Mouse (Mus musculus) small intestine, adult 2 months (tissue): Measurements from ENCODE around the gene Stmnd1. TPM values are rescaled to one million over a fixed set of nuclear protein-coding genes. Genes with fewer than 3 reads are reported as not detected.

ENCODE experiments used
- H3K27ac ChIP-seq: fragments of 200-500 bp; 2 replicates; pipeline ENCODE4 v1.5.1; 2012; ENCODE audit warnings: low read depth, low read length, control low read depth, inconsistent platforms; ENCODE audit not compliant: insufficient read depth
- H3K27me3 ChIP-seq: fragments of 200-500 bp; 2 replicates; pipeline ENCODE4 v1.6.1; 2012; ENCODE audit warnings: mild to moderate bottlenecking, moderate library complexity, low read length, inconsistent platforms; ENCODE audit not compliant: control insufficient read depth, insufficient read depth
- H3K36me3 ChIP-seq: fragments of 200-500 bp; 2 replicates; pipeline ENCODE4 v1.6.1; 2012; ENCODE audit warnings: mild to moderate bottlenecking, low read length, control low read depth, inconsistent platforms; ENCODE audit not compliant: control insufficient read depth, insufficient read depth
- H3K4me1 ChIP-seq: fragments of 200-500 bp; 2 replicates; pipeline ENCODE4 v1.6.1; 2012; ENCODE audit warnings: low read length, inconsistent platforms, mixed read lengths; ENCODE audit not compliant: control insufficient read depth, insufficient read depth, insufficient read length
- H3K4me3 ChIP-seq: fragments of 200-500 bp; 2 replicates; pipeline ENCODE4 v1.5.1; 2012; ENCODE audit warnings: low read depth, mild to moderate bottlenecking, control low read depth, inconsistent platforms, low read length, moderate library complexity
- CTCF ChIP-seq: fragments of 200-500 bp; IDR thresholded peaks from 2 replicates; pipeline ENCODE4 v1.5.1; 2012; ENCODE audit warnings: low read depth, mild to moderate bottlenecking, control low read depth, inconsistent platforms, low read length, moderate library complexity, mixed read lengths; ENCODE audit not compliant: insufficient replicate concordance, insufficient read length; ENCODE audit errors: extremely low read depth
- POLR2A ChIP-seq: fragments of 200-500 bp; IDR thresholded peaks from 2 replicates; pipeline ENCODE4 v1.6.1; 2012; ENCODE audit warnings: low read depth, mild to moderate bottlenecking, control low read depth, inconsistent platforms, low read length, moderate library complexity
- WGBS: fragments of 180-500 bp; shearing (Covaris S2); methylation state at CpG from one replicate; pipeline ENCODE4 v1.1.7; 2018; 5-methylcytosine and 5-hydroxymethylcytosine counted together
- polyA plus RNA-seq: library from polyadenylated mRNA; depleted of rRNA; stranded (reverse); fragments of >200 nt; gene quantifications from 2 replicates; pipeline ENCODE4 v1.2.3, GENCODE M21; 2012

The Stmnd1 gene
- polyA plus RNA-seq, 1 experiment, result not detected

DNA sequence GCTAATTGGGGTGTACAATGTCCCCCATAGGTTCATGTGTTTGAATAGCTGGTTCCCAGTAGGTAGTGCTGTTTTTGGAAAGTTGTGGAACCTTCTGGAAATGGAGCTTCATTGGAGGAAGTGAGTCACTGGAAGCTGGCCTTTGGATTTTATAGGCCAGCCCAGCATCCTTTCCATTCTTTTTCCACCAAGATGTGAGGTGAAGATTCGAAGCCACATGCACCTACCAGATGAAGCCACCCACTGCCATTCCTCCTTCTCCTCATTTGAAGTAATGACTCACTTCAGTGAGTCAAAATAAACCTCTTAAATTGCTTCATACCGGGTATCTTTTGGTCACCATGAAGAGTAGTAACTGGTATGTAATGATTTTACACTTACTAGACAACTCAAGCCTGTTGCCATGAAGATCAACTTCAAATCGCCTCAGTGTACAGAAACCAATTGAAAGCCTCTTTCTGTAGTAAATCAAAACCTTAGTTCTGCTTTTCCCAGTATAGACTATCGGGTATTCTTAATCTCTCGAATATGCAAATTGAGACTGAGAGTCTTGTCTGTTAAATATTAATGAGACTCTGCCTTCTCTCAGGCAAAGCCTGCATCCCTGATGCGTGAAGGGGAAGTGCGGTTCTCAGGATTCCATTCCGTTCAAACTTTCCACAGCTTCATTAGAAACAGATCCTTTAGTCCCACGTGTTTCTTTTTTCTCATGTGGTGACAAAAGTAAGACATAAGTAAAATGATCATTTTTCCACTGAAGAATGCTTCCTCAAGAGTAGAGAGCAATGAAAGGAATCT, 31.9 kb upstream of the Stmnd1 start:
- TF ChIP-seq POLR2A (no peak), CTCF (no peak)
- Histone ChIP-seq H3K4me3 (no peak overlapping the region), H3K27ac (no peak overlapping the region), H3K36me3 (no peaks in the 10 kb centered on the region), H3K27me3 (no peaks in the 10 kb centered on the region), H3K4me1 (no peaks in the 10 kb centered on the region)
- 62% methylated on average over 9 of the region's 9 CpGs for WGBS

DNA sequence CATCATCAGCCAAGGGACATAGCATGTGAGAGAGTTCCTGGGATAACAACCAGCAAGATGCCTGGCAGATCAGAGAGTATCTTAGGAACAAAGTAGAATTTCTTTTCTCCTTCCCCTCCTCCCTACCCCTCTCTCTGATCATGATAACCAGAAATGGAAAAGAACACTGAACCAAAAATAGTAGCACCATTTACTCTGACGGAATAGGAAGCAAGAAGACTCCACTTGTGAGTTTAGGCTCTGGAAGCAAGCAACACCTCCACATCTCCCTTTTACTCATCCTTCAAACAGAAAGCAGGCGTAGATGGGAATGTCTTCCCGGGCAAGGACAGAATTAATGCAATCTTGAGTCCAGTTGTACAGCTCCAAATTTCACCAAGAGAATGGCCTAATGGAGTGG, 19.8 kb upstream of the Stmnd1 start:
- Histone ChIP-seq H3K27ac (no peak overlapping the region), H3K36me3 (no peaks in the 10 kb centered on the region), H3K4me1 (no peaks in the 10 kb centered on the region), H3K27me3 (no peaks in the 10 kb centered on the region), H3K4me3 (no peak overlapping the region)
- no peak for TF ChIP-seq POLR2A
- TF ChIP-seq CTCF, result no peak
- 87% methylated on average over 3 of the region's 3 CpGs for WGBS

DNA sequence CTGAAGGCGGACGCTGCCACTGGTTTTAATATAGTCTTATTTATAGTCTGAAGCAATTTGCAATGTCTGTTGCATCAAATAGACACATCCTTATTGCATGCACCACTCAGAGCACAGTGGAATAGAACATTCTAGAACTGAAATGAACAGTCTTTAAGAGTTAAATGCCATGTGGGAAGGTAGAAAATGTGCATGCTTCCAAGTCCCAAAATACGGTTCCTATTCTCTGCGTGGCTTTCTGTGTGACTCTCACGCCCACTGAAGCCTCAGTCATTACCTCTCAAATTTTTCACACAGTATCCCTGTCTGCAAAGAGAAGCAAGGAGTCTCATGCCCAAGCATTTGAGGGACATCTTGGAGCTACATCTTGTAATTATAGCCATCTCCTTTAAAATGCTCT, 19.4 kb upstream of the Stmnd1 start:
- no peak overlapping the region for H3K4me3 ChIP-seq
- H3K4me1 ChIP-seq, result no peaks in the 10 kb centered on the region
- no peaks in the 10 kb centered on the region for H3K27me3 ChIP-seq
- WGBS, result 92% methylated on average over 5 of the region's 5 CpGs
- H3K36me3 ChIP-seq, result no peaks in the 10 kb centered on the region
- no peak overlapping the region for H3K27ac ChIP-seq
- no peak for TF ChIP-seq CTCF

DNA sequence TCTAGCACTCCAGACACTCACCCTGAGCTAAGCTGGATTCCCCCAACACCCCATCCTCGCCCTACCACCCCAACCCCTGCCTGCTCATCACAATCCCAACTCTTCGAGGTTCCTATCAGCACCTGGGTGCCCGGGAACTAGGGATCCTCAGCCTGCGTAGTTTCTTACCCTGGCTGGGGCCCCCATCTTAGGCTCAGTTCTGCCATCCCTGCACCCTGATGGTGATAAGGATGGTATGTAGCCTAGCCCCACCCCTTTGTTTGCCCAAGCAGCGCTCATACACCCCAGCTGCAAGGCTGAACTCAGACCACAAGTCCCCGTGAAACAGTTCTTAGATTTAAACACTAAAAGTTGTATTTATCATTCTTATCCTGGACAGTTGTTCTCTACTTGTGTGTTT, 17.9 kb upstream of the Stmnd1 start:
- 28% methylated on average over 6 of the region's 6 CpGs for WGBS
- H3K4me1 ChIP-seq, result no peaks in the 10 kb centered on the region
- H3K4me3 ChIP-seq, result no peak overlapping the region
- H3K27ac ChIP-seq, result no peak overlapping the region
- H3K36me3 ChIP-seq, result no peaks in the 10 kb centered on the region
- TF ChIP-seq CTCF (no peak), POLR2A (no peak)
- no peaks in the 10 kb centered on the region for H3K27me3 ChIP-seq

DNA sequence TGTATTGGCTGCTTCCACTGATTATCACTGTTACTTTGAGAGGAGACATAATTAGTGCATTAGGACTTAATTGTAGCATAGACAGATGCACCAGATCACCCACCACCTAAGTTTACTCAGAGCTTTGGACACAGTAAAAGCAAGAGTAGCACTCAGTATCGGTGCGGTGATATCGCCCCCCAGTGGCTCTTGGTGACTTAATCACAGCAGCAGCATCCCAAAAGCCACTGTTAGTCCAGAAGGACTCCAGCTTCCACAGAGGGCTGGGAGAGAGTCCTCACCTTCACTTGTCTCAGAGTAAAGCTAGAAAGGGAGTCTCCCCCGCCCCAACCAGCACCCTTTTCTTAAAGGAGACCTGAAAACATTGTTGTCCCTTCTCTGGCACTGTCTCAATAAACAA, 15.7 kb upstream of the Stmnd1 start:
- TF ChIP-seq CTCF (peak; percentile 59; the same call in 1 of the 2 replicates), POLR2A (no peak)
- WGBS, result 7% methylated on average over 4 of the region's 4 CpGs

DNA sequence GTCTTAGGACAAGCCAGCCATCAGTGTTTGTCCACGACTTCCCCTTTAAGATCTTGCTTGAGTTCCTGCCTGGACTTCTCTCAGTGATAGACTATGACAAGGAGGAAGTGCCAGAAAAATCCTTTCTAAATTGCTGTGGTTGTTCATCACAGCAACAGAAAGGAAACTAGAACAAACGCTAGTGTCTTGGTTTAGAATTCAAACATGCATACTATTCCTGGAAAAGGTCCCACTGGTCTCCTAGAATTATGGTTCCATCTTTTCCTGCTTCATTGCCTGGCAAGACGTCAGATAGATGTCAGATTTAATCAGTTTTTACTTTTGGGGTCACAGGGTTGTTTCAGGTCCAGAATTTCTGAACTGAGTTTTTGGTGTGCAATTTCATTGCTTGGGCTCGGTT, 14.0 kb upstream of the Stmnd1 start:
- Histone ChIP-seq H3K27ac (no peak overlapping the region), H3K27me3 (no peaks in the 10 kb centered on the region), H3K36me3 (no peaks in the 10 kb centered on the region), H3K4me1 (no peaks in the 10 kb centered on the region), H3K4me3 (no peak overlapping the region)
- TF ChIP-seq CTCF (no peak), POLR2A (no peak)
- WGBS, result 47% methylated on average over 4 of the region's 4 CpGs

More for the DNA sequence above, 15.7 kb upstream of the Stmnd1 start:
- no peaks in the 10 kb centered on the region for H3K4me1 ChIP-seq
- H3K4me3 ChIP-seq, result no peak overlapping the region
- no peaks in the 10 kb centered on the region for H3K36me3 ChIP-seq
- no peak overlapping the region for H3K27ac ChIP-seq
- H3K27me3 ChIP-seq, result no peaks in the 10 kb centered on the region

DNA sequence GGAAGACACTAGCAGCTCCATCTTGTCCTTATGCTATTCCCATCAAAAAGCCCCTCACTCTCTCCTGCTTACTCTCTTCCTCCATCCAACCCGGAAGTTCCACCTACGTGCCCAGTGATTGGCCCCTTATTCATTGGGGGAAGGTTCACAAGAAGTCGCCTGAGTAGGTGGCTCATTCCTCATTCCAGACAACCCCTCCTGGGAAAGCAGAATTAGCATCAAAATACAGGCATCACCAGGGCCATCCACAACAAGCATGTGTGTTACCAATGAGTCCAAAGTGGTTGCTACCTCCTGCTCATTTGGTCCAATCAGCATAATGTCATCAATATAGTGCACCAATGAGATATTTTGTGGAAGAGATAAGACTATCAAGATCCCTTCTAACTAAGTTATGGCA, 12.3 kb upstream of the Stmnd1 start:
- WGBS, result 84% methylated on average over 3 of the region's 3 CpGs
- H3K4me1 ChIP-seq, result no peaks in the 10 kb centered on the region
- no peaks in the 10 kb centered on the region for H3K36me3 ChIP-seq
- TF ChIP-seq POLR2A, result no peak
- no peak for TF ChIP-seq CTCF
- H3K27ac ChIP-seq, result no peak overlapping the region
- no peak overlapping the region for H3K4me3 ChIP-seq
- H3K27me3 ChIP-seq, result no peaks in the 10 kb centered on the region
